20 mouse cellular contexts compared by ENCODE assay signal in genomic region chr13:94095202-94095601, GRCm38 (mm10).
"Had no signal": no experiment of that assay in that cellular context is flagged by ENCODE, and none has a peak within 500 bp of the region (broad histone marks: within the 10 kb centered on the region; RNA-seq: fewer than 3 reads in every experiment).

No protein-coding gene starts in this region.

- H3K4me3 ChIP-seq: lung, embryonic 15.5 days; midbrain, embryonic 10.5 days; midbrain, embryonic 12.5 days; myocyte; neural tube, embryonic 13.5 days; neural tube, embryonic 15.5 days; stomach, embryonic 15.5 days had no signal

- H3K9ac ChIP-seq: lung, embryonic 15.5 days; midbrain, embryonic 12.5 days; neural tube, embryonic 13.5 days; neural tube, embryonic 15.5 days; stomach, embryonic 15.5 days had no signal

- H3K9me3 ChIP-seq: lung, embryonic 15.5 days; midbrain, embryonic 10.5 days; midbrain, embryonic 12.5 days; neural tube, embryonic 13.5 days; neural tube, embryonic 15.5 days; stomach, embryonic 15.5 days had no signal

- H3K27ac ChIP-seq: midbrain, embryonic 10.5 days; midbrain, embryonic 12.5 days; neural tube, embryonic 13.5 days; neural tube, embryonic 15.5 days; stomach, embryonic 15.5 days; stomach, postnatal 0 days had no signal

- DNase-seq: lung, adult 2 months; lung, postnatal 14 days; lung, postnatal 36 days; midbrain, embryonic 14.5 days; retina, postnatal 1 day; right cerebral cortex, adult 18-20 months; right cerebral cortex, postnatal 25 days; thymus, adult 2 months; thymus, postnatal 25 days; thymus, postnatal 4 days had no signal

- H3K36me3 ChIP-seq: lung, embryonic 15.5 days; midbrain, embryonic 10.5 days; midbrain, embryonic 12.5 days; neural tube, embryonic 13.5 days; neural tube, embryonic 15.5 days; stomach, embryonic 15.5 days had no signal

- ATAC-seq: lung, postnatal 0 days; midbrain, embryonic 16.5 days had no signal

- H3K4me2 ChIP-seq: lung, embryonic 15.5 days; midbrain, embryonic 12.5 days; neural tube, embryonic 13.5 days; neural tube, embryonic 15.5 days; stomach, embryonic 15.5 days had no signal

- H3K4me1 ChIP-seq: midbrain, embryonic 12.5 days; neural tube, embryonic 13.5 days had no signal

- H3K27me3 ChIP-seq: lung, embryonic 15.5 days; stomach, embryonic 15.5 days had no signal
